Mouse (Mus musculus) 3134 (cell line): Measurements from ENCODE around the gene Gm47959.

Experiments
- DNase-seq: peaks from one replicate; pipeline ENCODE4 v3.0.0-alpha.2; 2011; ENCODE audit warnings: low spot score; ENCODE audit not compliant: insufficient read length; ENCODE audit errors: extremely low read depth

Gene Gm47959

GRCm38 (mm10) chr1:83031950-83032349 lies 31.6 kb downstream of the Gm47959 start:
- DNase-seq = no peak

- no peak for DNase-seq
These were observed 32.2 kb downstream of the Gm47959 start for GRCm38 (mm10) chr1:83032508-83032907.

DNA sequence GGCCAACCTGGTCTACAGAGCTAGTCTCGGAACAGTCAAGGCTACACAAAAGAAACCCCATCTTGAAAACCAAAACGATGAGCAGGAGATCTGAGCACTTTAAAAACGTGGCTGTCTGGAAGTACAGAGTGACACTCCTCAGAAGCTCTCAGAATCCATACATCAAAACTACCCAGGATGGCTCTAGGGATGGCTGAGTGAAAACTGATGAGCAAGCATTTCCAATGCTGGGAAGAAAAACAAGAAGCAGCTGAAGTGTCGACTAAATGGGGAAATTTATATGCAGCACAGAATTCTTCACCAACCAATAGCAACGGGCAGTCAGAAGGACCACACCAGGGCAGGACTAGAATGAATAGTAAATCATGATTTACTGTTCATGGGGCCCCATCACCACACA lies 34.2 kb downstream of the Gm47959 start:
- DNase-seq = no peak

- DNase-seq = no peak
These were observed 36.7 kb downstream of the Gm47959 start for GRCm38 (mm10) chr1:83036892-83037667.

- no peak for DNase-seq
These were observed 37.8 kb downstream of the Gm47959 start, which contains the start of gene Slc19a3 for GRCm38 (mm10) chr1:83038109-83038672. Slc19a3 (minus strand) TSS chr1:83038448.

DNA sequence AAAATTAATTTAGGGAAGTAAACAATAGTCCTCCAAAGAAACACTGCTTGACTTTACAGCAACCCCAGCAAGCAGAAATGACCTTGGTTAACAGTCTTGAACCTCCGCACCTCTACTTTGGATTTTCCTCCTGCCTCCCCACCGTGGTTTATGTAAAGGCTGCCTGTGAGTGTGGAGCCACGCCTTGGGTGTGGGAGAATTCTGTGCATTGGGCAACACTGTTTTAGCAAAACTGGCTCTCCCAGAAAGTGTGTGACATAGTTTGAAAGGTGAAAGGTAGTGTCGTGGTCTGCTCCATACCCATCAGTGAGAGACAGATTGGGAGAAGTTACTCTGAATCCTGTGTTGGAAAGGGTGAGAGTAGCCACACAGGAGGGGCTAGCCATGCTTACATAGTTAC lies 38.7 kb downstream of the Gm47959 start:
- no peak for DNase-seq

- no peak for DNase-seq
These were observed 42.0 kb downstream of the Gm47959 start, which contains the start of gene Krtap28-10 for GRCm38 (mm10) chr1:83042380-83042779. Krtap28-10 (minus strand) TSS chr1:83042480.

GRCm38 (mm10) chr1:83044882-83045427 lies 44.6 kb downstream of the Gm47959 start, which contains the start of gene Gm47969:
Gm47969 (plus strand) TSS chr1:83044932.
- DNase-seq = no peak
